Mouse (Mus musculus) layer of hippocampus, postnatal 14 days (tissue): ENCODE measurements around the gene Dgki. TPM values are rescaled to one million over a fixed set of nuclear protein-coding genes. Genes with fewer than 3 reads are reported as not detected.
A peak's percentile ranks its signal among the peaks of the same experiment; 100 is the strongest.
"Not testable (repeated sequence)": the region's sequence is repeated elsewhere in the genome, so short reads cannot be mapped to it uniquely, and the experiment has no call there.

Experiments used
- DNase-seq, 2 experiments: peaks; one replicate each; pipeline ENCODE4 v3.0.0; 2021 to 2022; ENCODE audit warnings: low spot score in 2 of 2, mixed read lengths in 1 of 2
- total RNA-seq, 2 experiments: library from RNA; stranded (reverse); gene quantifications; 2 replicates each; pipeline ENCODE4 v1.2.3; 2021

Dgki gene
- total RNA-seq, 2 experiments from 2014 or later = 51.7 to 57.8 TPM

- DNase-seq = no peak
Observed at GRCm38 (mm10) chr6:37150483-37150882, 149.5 kb downstream of the Dgki start.

GRCm38 (mm10) chr6:37150038-37150437, 149.9 kb downstream of the Dgki start:
- DNase-seq = no peak

GRCm38 (mm10) chr6:37149196-37149595, 150.8 kb downstream of the Dgki start:
- no peak for DNase-seq

GRCm38 (mm10) chr6:37147431-37148022, 152.5 kb downstream of the Dgki start:
- DNase-seq = no peak

- no peak for DNase-seq
Observed at GRCm38 (mm10) chr6:37143867-37144163, 156.2 kb downstream of the Dgki start.

GRCm38 (mm10) chr6:37142991-37143866, 156.8 kb downstream of the Dgki start:
- DNase-seq = peak in 1 of 2 experiments; percentile 47

- DNase-seq = no peak
Observed at GRCm38 (mm10) chr6:37138816-37139215, 161.2 kb downstream of the Dgki start.

GRCm38 (mm10) chr6:37131257-37131656, 168.7 kb downstream of the Dgki start:
- no peak for DNase-seq

GRCm38 (mm10) chr6:37120417-37121154, 179.4 kb downstream of the Dgki start:
- DNase-seq = no peak

- peak in 1 of 2 experiments; percentile 78 for DNase-seq
Observed at GRCm38 (mm10) chr6:37119205-37119604, 180.8 kb downstream of the Dgki start.

- no peak for DNase-seq
Observed at GRCm38 (mm10) chr6:37113048-37113447, 186.9 kb downstream of the Dgki start.

- not testable (repeated sequence) for DNase-seq
Observed at GRCm38 (mm10) chr6:37106236-37106635, 193.7 kb downstream of the Dgki start.

- no peak for DNase-seq
Observed at GRCm38 (mm10) chr6:37100413-37100812, 199.6 kb downstream of the Dgki start.

GRCm38 (mm10) chr6:37097356-37098155, 202.4 kb downstream of the Dgki start:
- peak; percentile 71 to 91 for DNase-seq

- no peak for DNase-seq
Observed at GRCm38 (mm10) chr6:37096840-37097305, 203.1 kb downstream of the Dgki start.

- no peak for DNase-seq
Observed at GRCm38 (mm10) chr6:37089148-37090111, 210.6 kb downstream of the Dgki start.

GRCm38 (mm10) chr6:37082990-37083389, 217.0 kb downstream of the Dgki start:
- no peak for DNase-seq

- peak in 1 of 2 experiments; percentile 31 for DNase-seq
Observed at GRCm38 (mm10) chr6:37072401-37073016, 227.5 kb downstream of the Dgki start.

GRCm38 (mm10) chr6:37069836-37070600, 230.0 kb downstream of the Dgki start:
- DNase-seq = no peak
